Mouse (Mus musculus) spleen, adult 2 months (tissue): ENCODE measurements around the gene Brd3os. TPM values are rescaled to one million over a fixed set of nuclear protein-coding genes. Genes with fewer than 3 reads are reported as not detected.

Source experiments
- DNase-seq, 2 experiments: peaks; one replicate each; pipeline versions ENCODE4 v3.0.0 to v3.0.0-alpha.2; 2012 to 2021; ENCODE audit warnings: low spot score in 2 of 2, low read depth in 1 of 2
- H3K27ac ChIP-seq: fragments of 200-500 bp; 2 replicates; pipeline ENCODE4 v1.5.1; 2012; ENCODE audit warnings: low read length, inconsistent platforms; ENCODE audit not compliant: insufficient read depth
- H3K27me3 ChIP-seq: fragments of 200-500 bp; 2 replicates; pipeline ENCODE4 v1.6.1; 2012; ENCODE audit warnings: mild to moderate bottlenecking, moderate library complexity, low read length, inconsistent platforms; ENCODE audit not compliant: control insufficient read depth, insufficient read depth
- H3K36me3 ChIP-seq: fragments of 200-500 bp; 2 replicates; pipeline ENCODE4 v1.6.1; 2012; ENCODE audit warnings: mild to moderate bottlenecking, low read length, inconsistent platforms; ENCODE audit not compliant: control insufficient read depth, insufficient read depth
- H3K4me1 ChIP-seq: fragments of 200-500 bp; 2 replicates; pipeline ENCODE4 v1.6.1; 2011; ENCODE audit warnings: inconsistent platforms; ENCODE audit not compliant: control insufficient read depth, insufficient read depth, insufficient read length
- H3K4me3 ChIP-seq: fragments of 200-500 bp; 2 replicates; pipeline ENCODE4 v1.5.1; 2011; ENCODE audit warnings: mild to moderate bottlenecking, inconsistent platforms; ENCODE audit not compliant: insufficient read depth, insufficient read length; ENCODE audit errors: extremely low read depth
- CTCF ChIP-seq: fragments of 200-500 bp; IDR thresholded peaks from 2 replicates; pipeline ENCODE4 v1.5.1; 2011; ENCODE audit warnings: mild to moderate bottlenecking, inconsistent platforms; ENCODE audit not compliant: insufficient read depth, insufficient read length, insufficient replicate concordance; ENCODE audit errors: extremely low read depth
- POLR2A ChIP-seq: fragments of 200-500 bp; IDR thresholded peaks from 2 replicates; pipeline ENCODE4 v1.6.1; 2011; ENCODE audit warnings: low read depth, low read length, inconsistent platforms
- WGBS: fragments of 180-500 bp; shearing (Covaris S2); methylation state at CpG from one replicate; pipeline ENCODE4 v1.1.7; 2018; 5-methylcytosine and 5-hydroxymethylcytosine counted together
- polyA plus RNA-seq: library from polyadenylated mRNA; depleted of rRNA; stranded (reverse); fragments of >200 nt; gene quantifications from 2 replicates; pipeline ENCODE4 v1.2.3, GENCODE M21; 2012

Brd3os gene
- polyA plus RNA-seq, 1 experiment = 1.8 TPM

DNA sequence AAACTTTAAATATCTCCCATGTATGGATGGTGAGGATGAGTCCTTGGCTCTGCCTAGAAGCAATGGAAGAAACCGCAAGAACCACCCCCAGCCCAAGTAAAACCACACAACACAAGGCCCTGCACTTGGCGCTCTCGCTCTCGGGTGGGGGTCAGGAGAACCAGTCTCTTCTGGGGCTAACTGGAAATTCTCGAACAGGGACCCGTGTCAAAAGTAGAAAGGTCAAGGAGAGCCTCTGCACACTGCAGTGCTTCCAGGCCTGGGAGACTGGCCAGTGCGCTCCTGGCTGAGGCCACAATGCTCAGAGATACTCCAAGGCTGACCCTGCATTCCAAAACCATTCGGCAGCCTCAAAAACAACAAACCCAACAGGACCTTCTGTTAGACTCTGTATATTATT lies 4.7 kb downstream of the Brd3os start:
- WGBS = 94% methylated on average over 8 of the region's 8 CpGs
- no peak for DNase-seq
- no peak overlapping the region for H3K4me3 ChIP-seq
- no peak overlapping the region for H3K27ac ChIP-seq
- peaks cover 38% of the 10 kb centered on the region for H3K36me3 ChIP-seq
- H3K4me1 ChIP-seq = peaks cover 4% of the 10 kb centered on the region
- no peaks in the 10 kb centered on the region for H3K27me3 ChIP-seq
- TF ChIP-seq CTCF (no peak), POLR2A (no peak)

DNA sequence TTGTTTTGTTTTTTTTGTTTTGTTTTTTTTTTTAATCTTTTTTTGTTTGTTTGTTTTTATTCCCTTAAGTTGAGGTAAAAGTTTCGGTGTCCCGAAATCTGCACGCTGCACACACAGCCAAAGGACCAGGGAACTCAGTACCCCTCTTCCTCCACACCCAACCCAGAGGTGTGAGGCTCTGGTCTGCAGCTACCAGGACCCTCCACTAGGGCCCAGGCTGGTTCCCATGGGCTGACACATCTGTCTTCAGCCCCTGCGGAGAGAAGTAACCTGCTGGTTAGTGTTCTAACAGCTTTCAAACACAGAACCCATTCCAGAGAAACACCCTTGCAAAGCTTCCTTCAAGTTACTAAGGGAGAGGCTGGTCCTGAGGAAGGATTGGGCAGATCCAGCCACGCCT lies 5.7 kb downstream of the Brd3os start:
- no peak for DNase-seq
- H3K4me3 ChIP-seq = no peak overlapping the region
- peaks cover 43% of the 10 kb centered on the region for H3K36me3 ChIP-seq
- no peaks in the 10 kb centered on the region for H3K27me3 ChIP-seq
- no peaks in the 10 kb centered on the region for H3K4me1 ChIP-seq
- 92% methylated on average over 5 of the region's 5 CpGs for WGBS
- no peak for TF ChIP-seq CTCF
- no peak for TF ChIP-seq POLR2A
- no peak overlapping the region for H3K27ac ChIP-seq

DNA sequence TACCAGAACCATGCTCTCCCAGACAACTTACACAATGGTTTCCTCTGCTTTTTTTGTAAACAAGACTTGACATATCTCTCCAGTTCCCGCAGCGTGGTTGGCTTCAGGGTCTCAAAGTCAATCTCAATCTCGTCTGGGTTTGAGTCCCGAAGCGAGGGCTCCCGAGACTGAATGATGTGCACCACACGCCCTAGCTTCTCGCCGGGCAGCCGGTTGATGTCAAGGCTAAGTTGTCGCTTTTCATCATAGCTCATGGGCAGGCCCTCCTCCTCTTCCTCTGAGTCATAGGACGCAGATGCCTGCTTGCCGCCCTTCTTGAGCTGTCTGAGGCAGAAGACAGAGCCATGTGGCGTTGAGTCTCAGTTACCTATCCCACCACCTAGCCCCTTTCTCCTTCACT lies 8.1 kb downstream of the Brd3os start:
- Histone ChIP-seq H3K4me1 (no peaks in the 10 kb centered on the region), H3K36me3 (peaks cover 65% of the 10 kb centered on the region), H3K27me3 (no peaks in the 10 kb centered on the region), H3K4me3 (no peak overlapping the region), H3K27ac (no peak overlapping the region)
- no peak for DNase-seq
- 88% methylated on average over 14 of the region's 14 CpGs for WGBS
- TF ChIP-seq POLR2A (no peak), CTCF (no peak)

DNA sequence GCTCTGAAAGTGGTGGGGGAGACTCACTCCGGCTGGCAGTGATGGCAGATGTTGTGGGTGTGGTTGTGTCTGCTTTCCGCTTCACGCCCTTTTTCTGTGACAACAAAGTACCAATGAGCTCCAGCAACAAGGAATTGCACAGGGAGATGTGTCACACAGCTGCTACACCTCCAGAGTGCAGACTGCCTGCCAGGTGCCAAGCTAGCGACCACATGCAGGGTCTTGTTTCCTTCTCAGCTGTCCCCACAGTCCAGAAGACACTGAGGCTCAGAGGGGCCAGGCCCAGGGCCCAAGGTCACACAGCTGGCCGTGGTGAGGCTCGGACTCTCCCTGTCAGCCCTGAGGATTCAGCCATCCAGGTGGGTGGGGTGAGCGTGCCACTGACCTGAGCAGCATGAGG lies 17.6 kb downstream of the Brd3os start:
- Histone ChIP-seq H3K36me3 (peaks cover 59% of the 10 kb centered on the region), H3K4me3 (no peak overlapping the region), H3K27me3 (no peaks in the 10 kb centered on the region), H3K27ac (no peak overlapping the region), H3K4me1 (no peaks in the 10 kb centered on the region)
- TF ChIP-seq CTCF (no peak), POLR2A (no peak)
- DNase-seq = no peak
- WGBS = 91% methylated on average over 7 of the region's 7 CpGs

DNA sequence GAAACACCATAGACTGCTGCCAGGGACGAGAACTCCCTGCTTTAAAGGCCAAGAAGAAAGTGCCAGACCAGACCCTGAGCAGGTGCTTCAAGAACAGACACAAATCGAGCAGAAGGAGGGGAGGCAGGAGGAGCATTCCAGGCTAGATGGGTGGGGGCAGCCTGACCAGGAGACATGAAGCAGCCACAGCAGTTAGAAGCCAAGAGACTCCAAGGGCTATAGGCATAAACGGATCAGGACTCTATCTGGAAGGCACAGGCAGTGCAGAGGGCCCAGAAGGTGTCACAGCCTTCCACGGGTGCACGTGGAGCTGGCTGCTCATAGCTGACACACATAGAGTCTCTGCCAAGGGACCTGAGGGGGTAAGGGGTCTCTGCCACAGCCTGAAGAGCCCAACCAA lies 18.0 kb downstream of the Brd3os start:
- Histone ChIP-seq H3K36me3 (peaks cover 57% of the 10 kb centered on the region), H3K27ac (no peak overlapping the region)
- TF ChIP-seq POLR2A = no peak
- TF ChIP-seq CTCF = no peak

DNA sequence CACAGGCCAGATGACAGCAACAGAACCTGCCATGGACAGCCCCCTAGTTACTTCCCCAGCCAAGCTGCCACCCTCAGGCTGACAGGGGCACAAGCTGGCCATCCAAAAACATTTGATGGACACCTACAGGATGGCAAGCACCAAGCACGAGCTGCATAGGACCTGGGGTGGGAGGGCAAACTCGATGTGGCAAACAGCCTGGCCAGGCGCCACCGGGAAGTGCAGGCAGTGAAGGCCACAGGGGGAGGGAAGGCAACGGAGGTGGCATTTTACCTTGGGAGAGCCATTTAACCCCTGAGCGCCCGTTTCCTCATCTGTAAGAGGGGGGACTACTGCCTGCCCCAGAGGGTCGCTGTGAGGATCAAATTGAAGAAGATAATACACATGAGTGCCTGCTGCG lies 18.5 kb downstream of the Brd3os start:
- no peaks in the 10 kb centered on the region for H3K4me1 ChIP-seq
- peaks cover 53% of the 10 kb centered on the region for H3K36me3 ChIP-seq
- no peak overlapping the region for H3K27ac ChIP-seq
- no peaks in the 10 kb centered on the region for H3K27me3 ChIP-seq
- H3K4me3 ChIP-seq = no peak overlapping the region
- TF ChIP-seq POLR2A = no peak
- TF ChIP-seq CTCF = no peak
- no peak for DNase-seq
- WGBS = 77% methylated on average over 9 of the region's 9 CpGs

More for the DNA sequence above, 18.0 kb downstream of the Brd3os start:
- Histone ChIP-seq H3K4me3 (no peak overlapping the region), H3K27me3 (no peaks in the 10 kb centered on the region), H3K4me1 (no peaks in the 10 kb centered on the region)
- no peak for DNase-seq
- 85% methylated on average over 5 of the region's 5 CpGs for WGBS

DNA sequence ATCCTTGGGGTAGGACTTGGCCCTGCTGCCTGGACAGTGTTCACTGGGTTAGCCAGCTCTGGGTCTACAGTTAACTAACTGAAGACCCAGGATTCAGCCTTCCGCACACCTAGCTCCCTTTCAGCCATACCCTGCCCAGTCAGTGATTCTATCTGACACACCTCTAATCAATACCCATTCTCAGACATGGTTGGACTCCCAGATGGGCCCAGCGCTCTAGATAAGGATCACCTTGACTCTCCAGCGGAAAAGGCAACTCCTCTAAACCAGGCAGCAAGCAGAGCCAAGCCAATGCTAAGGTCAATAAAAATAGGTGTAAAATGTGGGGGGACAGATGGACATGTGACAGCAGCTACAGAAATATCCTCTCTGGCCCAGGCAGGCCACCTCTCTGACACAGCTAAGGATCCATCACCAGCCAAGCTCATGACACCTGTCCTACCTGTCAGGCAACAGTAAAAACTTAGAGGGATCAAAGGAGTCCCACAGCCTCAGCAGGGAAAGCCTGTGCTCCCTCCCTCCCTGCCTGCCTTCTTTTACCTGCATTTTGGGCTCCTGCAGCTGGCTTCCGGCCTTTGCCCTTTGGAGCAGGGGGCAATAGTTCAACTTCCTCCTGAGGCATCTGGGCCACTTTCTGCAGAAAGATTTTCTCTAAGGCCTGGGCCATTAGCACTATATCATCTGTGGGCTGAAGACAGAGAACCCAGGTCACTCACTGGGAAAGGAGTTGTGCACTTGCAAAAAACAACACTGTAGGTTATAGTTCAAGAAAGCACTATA lies 19.9 kb downstream of the Brd3os start:
- WGBS = 95% methylated on average over 4 of the region's 4 CpGs
- DNase-seq = no peak
- TF ChIP-seq CTCF (no peak), POLR2A (no peak)
- Histone ChIP-seq H3K4me1 (peaks cover under 1% of the 10 kb centered on the region; the same call in 1 of the 2 replicates), H3K27ac (no peak overlapping the region), H3K4me3 (no peak overlapping the region), H3K27me3 (no peaks in the 10 kb centered on the region), H3K36me3 (peaks cover 44% of the 10 kb centered on the region)
